Mouse (Mus musculus) heart, adult 2 months (tissue): ENCODE data around the gene Arhgap32. TPM values are rescaled to one million over a fixed set of nuclear protein-coding genes. Genes with fewer than 3 reads are reported as not detected.

Source experiments
- DNase-seq, 2 experiments: peaks; one replicate each; pipeline ENCODE4 v3.0.0; 2021
- H3K27ac ChIP-seq: fragments of 200-600 bp; 2 replicates; pipeline ENCODE4 v1.8.1; 2022
- H3K27me3 ChIP-seq: fragments of 200-500 bp; 2 replicates; pipeline ENCODE4 v1.6.1; 2012; ENCODE audit warnings: mild to moderate bottlenecking, low read length, inconsistent platforms, mixed read lengths; ENCODE audit not compliant: control insufficient read depth, insufficient read depth
- H3K36me3 ChIP-seq: fragments of 200-500 bp; 2 replicates; pipeline ENCODE4 v1.6.1; 2012; ENCODE audit warnings: low read length, inconsistent platforms; ENCODE audit not compliant: control insufficient read depth, insufficient read depth
- H3K4me1 ChIP-seq: fragments of 200-500 bp; 2 replicates; pipeline ENCODE4 v1.6.1; 2011; ENCODE audit warnings: low read length; ENCODE audit not compliant: control insufficient read depth, insufficient read depth
- H3K4me3 ChIP-seq: fragments of 200-600 bp; 2 replicates; pipeline ENCODE4 v1.8.1; 2022
- H3K79me2 ChIP-seq: fragments of 200-500 bp; replicated peaks from 2 replicates; pipeline ENCODE4 v1.6.1; 2012; ENCODE audit warnings: mild to moderate bottlenecking, inconsistent platforms, low read length, moderate library complexity, mixed read lengths; ENCODE audit not compliant: control insufficient read depth, insufficient read depth
- H3K9ac ChIP-seq: fragments of 200-500 bp; 2 replicates; pipeline ENCODE4 v1.6.1; 2012; ENCODE audit warnings: low read depth, mild to moderate bottlenecking, control low read depth, inconsistent platforms, low read length, mixed read lengths
- CTCF ChIP-seq: fragments of 200-600 bp; IDR thresholded peaks from 2 replicates; pipeline ENCODE4 v1.8.1; 2022; ENCODE audit warnings: antibody characterized with exemption, mild to moderate bottlenecking, moderate library complexity
- EP300 ChIP-seq: fragments of 200-500 bp; IDR thresholded peaks from 2 replicates; pipeline ENCODE4 v1.6.1; 2011; ENCODE audit warnings: low read depth, low read length, control low read depth; ENCODE audit not compliant: insufficient read depth
- POLR2A ChIP-seq: fragments of 200-500 bp; IDR thresholded peaks from 2 replicates; pipeline ENCODE4 v1.6.1; 2011; ENCODE audit warnings: mild to moderate bottlenecking, low read depth, low read length, control low read depth; ENCODE audit not compliant: insufficient read depth
- WGBS: fragments of 180-500 bp; shearing (Covaris S2); methylation state at CpG from one replicate; pipeline ENCODE4 v1.1.7; 2018; 5-methylcytosine and 5-hydroxymethylcytosine counted together
- intact Hi-C: fragments of 180-260 bp; cut with DNase I; formaldehyde crosslinking; loops from one replicate; pipeline ENCODE4 v1.15.1; 2025
- polyA plus RNA-seq: library from polyadenylated mRNA; depleted of rRNA; stranded (reverse); fragments of >200 nt; gene quantifications from 2 replicates; pipeline ENCODE4 v1.2.3, GENCODE M21; 2012
- total RNA-seq, 2 experiments: library from RNA; stranded (reverse); gene quantifications; 2 replicates each; pipeline ENCODE4 v1.2.3; 2021

Gene Arhgap32
- total and polyA plus RNA-seq, 3 experiments, result 3.2 to 20.8 (median 18.0) TPM

- no peaks in the 10 kb centered on the region for H3K79me2 ChIP-seq
- no peak overlapping the region for H3K4me3 ChIP-seq
- H3K4me1 ChIP-seq, result no peaks in the 10 kb centered on the region
- WGBS, result 58% methylated on average over 2 of the region's 2 CpGs
- H3K27me3 ChIP-seq, result no peaks in the 10 kb centered on the region
- DNase-seq, result no peak
- TF ChIP-seq POLR2A (no peak), CTCF (no peak), EP300 (no peak)
- H3K36me3 ChIP-seq, result no peaks in the 10 kb centered on the region
- no peak overlapping the region for H3K27ac ChIP-seq
- intact Hi-C loops, result no loop called here
- no peak overlapping the region for H3K9ac ChIP-seq
Measured at GRCm38 (mm10) chr9:32257882-32258281, 141.9 kb downstream of the Arhgap32 start.

GRCm38 (mm10) chr9:32271896-32272444 is 156.0 kb downstream of the Arhgap32 start:
- Histone ChIP-seq H3K27me3 (no peaks in the 10 kb centered on the region), H3K79me2 (no peaks in the 10 kb centered on the region), H3K27ac (no peak overlapping the region), H3K4me3 (no peak overlapping the region), H3K9ac (no peak overlapping the region), H3K36me3 (no peaks in the 10 kb centered on the region), H3K4me1 (no peaks in the 10 kb centered on the region)
- WGBS, result 17% methylated on average over 5 of the region's 5 CpGs
- intact Hi-C loops, result loop anchor here (1.0 to 5.0 kb wide), 3 partner anchors 78 to 975 kb away; no protein-coding TSS in a partner anchor
- peak; percentile 50 to 63 for DNase-seq
- TF ChIP-seq POLR2A (no peak), EP300 (0 out of 2 replicates have a peak, but pooled peaks have one; percentile 38), CTCF (peak; percentile 90)

- Histone ChIP-seq H3K9ac (no peak overlapping the region), H3K79me2 (no peaks in the 10 kb centered on the region), H3K27ac (no peak overlapping the region), H3K36me3 (no peaks in the 10 kb centered on the region), H3K27me3 (no peaks in the 10 kb centered on the region), H3K4me3 (no peak overlapping the region), H3K4me1 (no peaks in the 10 kb centered on the region)
- TF ChIP-seq CTCF (no peak), POLR2A (no peak), EP300 (no peak)
- WGBS, result 71% methylated on average over 5 of the region's 5 CpGs
- intact Hi-C loops, result no loop called here
- no peak for DNase-seq
Measured at GRCm38 (mm10) chr9:32278052-32278451, 162.1 kb downstream of the Arhgap32 start.

- Histone ChIP-seq H3K4me1 (no peaks in the 10 kb centered on the region), H3K4me3 (no peak overlapping the region), H3K27ac (no peak overlapping the region), H3K36me3 (no peaks in the 10 kb centered on the region), H3K79me2 (no peaks in the 10 kb centered on the region), H3K9ac (no peak overlapping the region), H3K27me3 (no peaks in the 10 kb centered on the region)
- no peak for DNase-seq
- intact Hi-C loops, result no loop called here
- WGBS, result 76% methylated on average over 3 of the region's 3 CpGs
- no peak for TF ChIP-seq EP300
Measured at GRCm38 (mm10) chr9:32279789-32280188, 163.9 kb downstream of the Arhgap32 start.

- H3K27me3 ChIP-seq, result no peaks in the 10 kb centered on the region
- no peaks in the 10 kb centered on the region for H3K4me1 ChIP-seq
- H3K4me3 ChIP-seq, result no peak overlapping the region
- TF ChIP-seq POLR2A (no peak), EP300 (no peak), CTCF (no peak)
- no peaks in the 10 kb centered on the region for H3K36me3 ChIP-seq
- no peaks in the 10 kb centered on the region for H3K79me2 ChIP-seq
- 48% methylated on average over 5 of the region's 5 CpGs for WGBS
- DNase-seq, result no peak
- H3K27ac ChIP-seq, result no peak overlapping the region
- intact Hi-C loops, result no loop called here
- H3K9ac ChIP-seq, result no peak overlapping the region
Measured at GRCm38 (mm10) chr9:32280456-32280855, 164.5 kb downstream of the Arhgap32 start.

GRCm38 (mm10) chr9:32283591-32283990 is 167.7 kb downstream of the Arhgap32 start:
- no peaks in the 10 kb centered on the region for H3K27me3 ChIP-seq
- no peaks in the 10 kb centered on the region for H3K4me1 ChIP-seq
- H3K4me3 ChIP-seq, result no peak overlapping the region
- H3K27ac ChIP-seq, result no peak overlapping the region
- intact Hi-C loops, result no loop called here
- no peak for TF ChIP-seq POLR2A
- TF ChIP-seq EP300, result no peak
- TF ChIP-seq CTCF, result no peak
- H3K36me3 ChIP-seq, result no peaks in the 10 kb centered on the region
- no peak for DNase-seq
- WGBS, result 91% methylated on average over 5 of the region's 5 CpGs
- H3K9ac ChIP-seq, result no peak overlapping the region
- H3K79me2 ChIP-seq, result no peaks in the 10 kb centered on the region
